Mouse (Mus musculus) liver, postnatal 0 days (tissue): ENCODE data around the gene Fgd4. TPM values are rescaled to one million over a fixed set of nuclear protein-coding genes. Genes with fewer than 3 reads are reported as not detected.
"Not testable (repeated sequence)": the region's sequence is repeated elsewhere in the genome, so short reads cannot be mapped to it uniquely, and the experiment has no call there.

ENCODE experiments used
- ATAC-seq: fragments of 200-750 bp; cut with Nextera tagmentation; 2 replicates; pipeline ENCODE4 v1.8.0; 2017; ENCODE audit warnings: mild to moderate bottlenecking, moderate library complexity
- DNase-seq: peaks from one replicate; pipeline ENCODE4 v3.0.0-alpha.2; 2016
- H3K27ac ChIP-seq: fragments of 300-500 bp; sonication (generic); 2 replicates; pipeline ENCODE4 v1.5.1; 2014; ENCODE audit warnings: antibody characterized with exemption, moderate library complexity, mild to moderate bottlenecking, low read depth
- H3K27me3 ChIP-seq: fragments of 300-500 bp; sonication (generic); 2 replicates; pipeline ENCODE4 v1.6.1; 2014; ENCODE audit warnings: low read length, control low read depth, mixed read lengths; ENCODE audit not compliant: insufficient read depth
- H3K36me3 ChIP-seq: fragments of 300-500 bp; sonication (generic); replicated peaks from 2 replicates; pipeline ENCODE4 v1.6.1; 2014; ENCODE audit warnings: mild to moderate bottlenecking, control low read depth, low read length, moderate library complexity, mixed read lengths; ENCODE audit not compliant: insufficient read depth
- H3K4me1 ChIP-seq: fragments of 300-500 bp; sonication (generic); 2 replicates; pipeline ENCODE4 v1.6.1; 2014; ENCODE audit warnings: antibody characterized with exemption, mild to moderate bottlenecking, control low read depth; ENCODE audit not compliant: insufficient read depth
- H3K4me2 ChIP-seq: fragments of 300-500 bp; sonication (generic); 2 replicates; pipeline ENCODE4 v1.6.1; 2014; ENCODE audit warnings: low read depth, mild to moderate bottlenecking, low read length, moderate library complexity, mixed read lengths
- H3K4me3 ChIP-seq: fragments of 300-500 bp; sonication (generic); 2 replicates; pipeline ENCODE4 v1.5.1; 2014; ENCODE audit warnings: low read depth, low read length
- H3K9ac ChIP-seq: fragments of 300-500 bp; sonication (generic); replicated peaks from 2 replicates; pipeline ENCODE4 v1.6.1; 2014; ENCODE audit warnings: mild to moderate bottlenecking, moderate library complexity
- H3K9me3 ChIP-seq: fragments of 300-500 bp; sonication (generic); 2 replicates; pipeline ENCODE4 v1.6.1; 2016; ENCODE audit warnings: mild to moderate bottlenecking, control low read depth, low read length, mixed read lengths
- CTCF ChIP-seq: sonication (generic); IDR thresholded peaks from 2 replicates; pipeline ENCODE4 v1.5.1; 2016; ENCODE audit warnings: antibody characterized with exemption, low read depth
- EP300 ChIP-seq: IDR thresholded peaks from 2 replicates; pipeline ENCODE4 v1.6.1; 2016; ENCODE audit warnings: antibody characterized with exemption, low read depth, mild to moderate bottlenecking
- WGBS: fragments of 180-500 bp; shearing (Covaris S2); extraction: QIAGEN DNeasy Blood & Tissue Kit; methylation state at CpG from one replicate; pipeline ENCODE4 v1.1.7; 2014; ENCODE audit not compliant: insufficient replicate concordance; 5-methylcytosine and 5-hydroxymethylcytosine counted together
- polyA plus RNA-seq: library from polyadenylated mRNA; unstranded; fragments of >200 nt; fragmentation: Nextera tagmentation; extraction: Ambion mirVana; gene quantifications from 2 replicates; pipeline ENCODE4 v1.2.1, GENCODE M21; 2015

The Fgd4 gene
- polyA plus RNA-seq, 1 experiment from 2014 or later: 2.1 TPM

DNA sequence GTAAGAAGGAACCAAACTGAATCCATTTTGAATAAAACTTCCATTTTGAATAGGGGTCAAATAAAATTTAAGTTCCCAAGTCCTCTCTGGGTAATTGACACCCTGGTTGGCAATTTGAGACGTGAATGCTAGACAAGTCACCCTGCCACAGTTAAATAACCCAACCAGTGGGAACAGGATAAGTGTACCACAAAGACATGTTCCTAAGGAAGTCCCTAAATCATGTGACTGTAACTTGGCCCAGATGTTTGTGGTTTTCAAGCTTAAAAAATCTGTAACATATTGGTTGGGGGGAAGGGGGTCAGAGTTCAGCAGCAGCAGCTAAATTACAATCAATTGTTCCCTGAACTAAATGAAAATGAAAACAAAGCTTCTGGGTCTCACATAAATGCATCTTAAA lies 161.9 kb downstream of the Fgd4 start:
- no peaks in the 10 kb centered on the region for H3K27me3 ChIP-seq
- H3K4me2 ChIP-seq: no peak overlapping the region
- DNase-seq (no peak), ATAC-seq (no peak)
- no peaks in the 10 kb centered on the region for H3K4me1 ChIP-seq
- WGBS: 39% methylated on average over 1 of the region's 1 CpGs
- no peak overlapping the region for H3K9ac ChIP-seq
- H3K27ac ChIP-seq: no peak overlapping the region
- no peak for TF ChIP-seq EP300
- no peak for TF ChIP-seq CTCF
- H3K4me3 ChIP-seq: no peak overlapping the region
- no peaks in the 10 kb centered on the region for H3K9me3 ChIP-seq
- H3K36me3 ChIP-seq: no peaks in the 10 kb centered on the region; the same call in 1 of the 2 replicates

DNA sequence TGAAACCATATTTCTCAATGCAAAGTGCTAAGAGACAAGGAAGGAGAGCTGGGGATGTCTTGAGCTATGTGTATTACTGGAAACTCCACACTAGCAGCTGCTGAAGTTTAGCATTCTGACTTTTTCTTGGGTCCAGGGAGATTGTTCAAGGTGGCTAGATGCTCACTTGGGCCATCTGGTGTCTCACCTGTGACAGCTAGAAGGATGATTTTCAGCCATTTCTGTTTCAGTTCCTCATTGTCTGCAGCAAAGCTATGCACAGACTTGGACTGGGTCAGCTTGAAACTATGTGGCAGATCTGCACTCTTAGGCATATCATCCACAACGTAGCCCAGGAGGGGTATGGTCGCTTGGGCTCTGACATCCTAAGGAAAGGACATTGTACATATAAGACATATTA lies 177.9 kb downstream of the Fgd4 start:
- WGBS: 77% methylated on average over 2 of the region's 2 CpGs
- Histone ChIP-seq H3K9ac (no peak overlapping the region), H3K36me3 (peaks cover 10% of the 10 kb centered on the region), H3K27ac (no peak overlapping the region), H3K4me3 (no peak overlapping the region), H3K9me3 (no peaks in the 10 kb centered on the region), H3K4me2 (no peak overlapping the region), H3K27me3 (no peaks in the 10 kb centered on the region), H3K4me1 (no peaks in the 10 kb centered on the region)
- ATAC-seq (no peak), DNase-seq (no peak)
- TF ChIP-seq CTCF: no peak
- TF ChIP-seq EP300: no peak

DNA sequence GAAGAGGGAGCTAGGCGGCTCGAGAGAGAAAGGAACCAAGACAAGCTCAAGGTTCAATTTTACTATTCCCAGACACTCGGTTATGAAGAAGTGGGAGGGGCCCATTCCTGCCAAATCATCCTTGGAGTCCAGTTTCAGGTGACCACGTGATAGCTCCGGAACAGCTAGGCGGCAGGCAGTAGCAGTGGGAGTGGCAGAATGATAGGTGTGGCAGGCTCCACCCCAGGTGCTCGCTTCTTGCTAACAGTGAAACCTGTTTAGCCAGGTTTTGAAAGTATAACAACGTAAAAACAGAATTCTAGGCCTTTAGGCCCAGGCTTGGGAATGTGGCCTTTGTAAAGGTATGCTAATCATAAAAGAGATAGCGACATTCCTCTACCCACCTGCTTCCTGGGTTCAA lies 233.1 kb downstream of the Fgd4 start:
- not testable (repeated sequence) for H3K27ac ChIP-seq, DNase-seq, H3K27me3 ChIP-seq, ATAC-seq, H3K4me3 ChIP-seq, H3K4me2 ChIP-seq, H3K4me1 ChIP-seq, H3K9ac ChIP-seq, H3K9me3 ChIP-seq, H3K36me3 ChIP-seq
- WGBS: 71% methylated on average over 8 of the region's 9 CpGs

Other genes starting within 250 kb of the Fgd4 start
- 18.4 and 18.8 TPM in 2 replicates for gene Dnm1l, start 241.6 kb downstream of the Fgd4 start, polyA plus RNA-seq
- not detected in 2 replicates for gene Olfr19, start 75.9 kb upstream of the Fgd4 start, polyA plus RNA-seq
- gene Spag6l, start 228.9 kb upstream of the Fgd4 start, polyA plus RNA-seq: 0.05 and 0.15 TPM in 2 replicates